Mouse (Mus musculus): ENCODE results near the gene Kmt2b. TPM values are rescaled to one million over a fixed set of nuclear protein-coding genes. Genes with fewer than 3 reads are reported as not detected.

The Kmt2b gene
- polyA plus RNA-seq, 1 experiment = 12.9 TPM

GRCm38 (mm10) chr7:30551445-30552101 is 37.0 kb downstream of the Kmt2b start:
- H3K27me3 ChIP-seq (ENCODE audit: control insufficient read depth, insufficient read depth, insufficient read length) = no peaks in the 10 kb centered on the region
- no peaks in the 10 kb centered on the region for H3K79me2 ChIP-seq (ENCODE audit: control insufficient read depth, insufficient read depth)
- H3K4me3 ChIP-seq = peak overlapping the region; percentile 68
- peaks cover 14% of the 10 kb centered on the region for H3K36me3 ChIP-seq (ENCODE audit: control insufficient read depth, insufficient read depth)
- H3K4me2 ChIP-seq (ENCODE audit: low read depth) = peak overlapping the region; percentile 55
- peak overlapping the region; percentile 8 for H3ac ChIP-seq (ENCODE audit: control insufficient read depth, insufficient read length)
- TF ChIP-seq SRF (IDR thresholded peaks at IDR 0.05; ENCODE audit: control insufficient read depth, insufficient read length, low read depth) = peak; percentile 68
- no peak for TF ChIP-seq MAX (IDR thresholded peaks at IDR 0.05; ENCODE audit: low read depth)

- H3ac ChIP-seq (ENCODE audit: control insufficient read depth, insufficient read length) = no peak overlapping the region
- peaks cover 10% of the 10 kb centered on the region for H3K36me3 ChIP-seq (ENCODE audit: control insufficient read depth, insufficient read depth)
- TF ChIP-seq USF1 (IDR thresholded peaks at IDR 0.05; ENCODE audit: low read depth) (no peak), MYOD1 (IDR thresholded peaks at IDR 0.05; ENCODE audit: control insufficient read depth in 1 of 3, insufficient read length in 2 of 3, low read depth in 2 of 3) (no peak), E2F4 (IDR thresholded peaks at IDR 0.05; ENCODE audit: insufficient read depth) (no peak), SRF (IDR thresholded peaks at IDR 0.05; ENCODE audit: control insufficient read depth, insufficient read length, low read depth) (no peak), TCF12 (IDR thresholded peaks at IDR 0.05; ENCODE audit: insufficient read depth, poor library complexity, severe bottlenecking) (no peak), POLR2A (IDR thresholded peaks at IDR 0.05; ENCODE audit: insufficient read length, low read depth) (no peak), MYOG (IDR thresholded peaks at IDR 0.05; ENCODE audit: control insufficient read depth in 1 of 3, insufficient read depth in 1 of 3, insufficient read length in 2 of 3, low read depth in 2 of 3) (no peak), TCF3 (IDR thresholded peaks at IDR 0.05; ENCODE audit: insufficient read length, low read depth) (no peak), POLR2AphosphoS2 (IDR thresholded peaks at IDR 0.05; ENCODE audit: insufficient read length, low read depth) (no peak), CEBPB (IDR thresholded peaks at IDR 0.05; ENCODE audit: insufficient read depth, poor library complexity, severe bottlenecking) (no peak)
- no peaks in the 10 kb centered on the region for H3K79me2 ChIP-seq (ENCODE audit: control insufficient read depth, insufficient read depth)
- H3K4me2 ChIP-seq (ENCODE audit: low read depth) = no peak overlapping the region
- H3K27me3 ChIP-seq (ENCODE audit: control insufficient read depth, insufficient read depth, insufficient read length) = no peaks in the 10 kb centered on the region
- no peak overlapping the region for H3K4me3 ChIP-seq
Measured at GRCm38 (mm10) chr7:30550603-30551002, 37.9 kb downstream of the Kmt2b start.

- no peak overlapping the region for H3K4me2 ChIP-seq (ENCODE audit: low read depth)
- TF ChIP-seq E2F4 (IDR thresholded peaks at IDR 0.05; ENCODE audit: insufficient read depth) (no peak), POLR2A (IDR thresholded peaks at IDR 0.05; ENCODE audit: insufficient read length, low read depth) (no peak), USF1 (IDR thresholded peaks at IDR 0.05; ENCODE audit: low read depth) (no peak), SRF (IDR thresholded peaks at IDR 0.05; ENCODE audit: control insufficient read depth, insufficient read length, low read depth) (no peak), MAX (IDR thresholded peaks at IDR 0.05; ENCODE audit: low read depth) (no peak), TCF3 (IDR thresholded peaks at IDR 0.05; ENCODE audit: insufficient read length, low read depth) (no peak), MYOG (IDR thresholded peaks at IDR 0.05; ENCODE audit: control insufficient read depth in 1 of 3, insufficient read depth in 1 of 3, insufficient read length in 2 of 3, low read depth in 2 of 3) (no peak)
- no peaks in the 10 kb centered on the region for H3K79me2 ChIP-seq (ENCODE audit: control insufficient read depth, insufficient read depth)
- no peaks in the 10 kb centered on the region for H3K27me3 ChIP-seq (ENCODE audit: control insufficient read depth, insufficient read depth, insufficient read length)
- H3K4me3 ChIP-seq = no peak overlapping the region
- peaks cover 7% of the 10 kb centered on the region for H3K36me3 ChIP-seq (ENCODE audit: control insufficient read depth, insufficient read depth)
- H3ac ChIP-seq (ENCODE audit: control insufficient read depth, insufficient read length) = no peak overlapping the region
Measured at GRCm38 (mm10) chr7:30549880-30550279, 38.6 kb downstream of the Kmt2b start.

GRCm38 (mm10) chr7:30544327-30544726 is 44.2 kb downstream of the Kmt2b start:
- Histone ChIP-seq H3K27me3 (ENCODE audit: control insufficient read depth, insufficient read depth, insufficient read length) (no peaks in the 10 kb centered on the region), H3K79me2 (ENCODE audit: control insufficient read depth, insufficient read depth) (no peaks in the 10 kb centered on the region), H3K36me3 (ENCODE audit: control insufficient read depth, insufficient read depth) (peaks cover 7% of the 10 kb centered on the region), H3ac (ENCODE audit: control insufficient read depth, insufficient read length) (no peak overlapping the region), H3K4me2 (ENCODE audit: low read depth) (no peak overlapping the region), H3K4me3 (no peak overlapping the region)
- TF ChIP-seq E2F4 (IDR thresholded peaks at IDR 0.05; ENCODE audit: insufficient read depth) (no peak), MYOG (IDR thresholded peaks at IDR 0.05; ENCODE audit: control insufficient read depth in 1 of 3, insufficient read depth in 1 of 3, insufficient read length in 2 of 3, low read depth in 2 of 3) (no peak), POLR2A (IDR thresholded peaks at IDR 0.05; ENCODE audit: insufficient read length, low read depth) (no peak), USF1 (IDR thresholded peaks at IDR 0.05; ENCODE audit: low read depth) (no peak), TCF3 (IDR thresholded peaks at IDR 0.05; ENCODE audit: insufficient read length, low read depth) (no peak), TCF12 (IDR thresholded peaks at IDR 0.05; ENCODE audit: insufficient read depth, poor library complexity, severe bottlenecking) (no peak)

- Histone ChIP-seq H3K36me3 (ENCODE audit: control insufficient read depth, insufficient read depth) (no peaks in the 10 kb centered on the region), H3K4me2 (ENCODE audit: low read depth) (no peak overlapping the region)
Measured at GRCm38 (mm10) chr7:30540572-30540971, 48.0 kb downstream of the Kmt2b start.

More at GRCm38 (mm10) chr7:30540572-30540971, 48.0 kb downstream of the Kmt2b start:
- no peak overlapping the region for H3K4me3 ChIP-seq
- TF ChIP-seq E2F4 (IDR thresholded peaks at IDR 0.05; ENCODE audit: insufficient read depth) (no peak), REST (IDR thresholded peaks at IDR 0.05; ENCODE audit: insufficient read depth, insufficient read length) (no peak)
- H3ac ChIP-seq (ENCODE audit: control insufficient read depth, insufficient read length) = no peak overlapping the region
- no peaks in the 10 kb centered on the region for H3K79me2 ChIP-seq (ENCODE audit: control insufficient read depth, insufficient read depth)
- no peaks in the 10 kb centered on the region for H3K27me3 ChIP-seq (ENCODE audit: control insufficient read depth, insufficient read depth, insufficient read length)
